Mouse (Mus musculus): ENCODE data around the gene Gm4491.

Gene Gm4491

DNA sequence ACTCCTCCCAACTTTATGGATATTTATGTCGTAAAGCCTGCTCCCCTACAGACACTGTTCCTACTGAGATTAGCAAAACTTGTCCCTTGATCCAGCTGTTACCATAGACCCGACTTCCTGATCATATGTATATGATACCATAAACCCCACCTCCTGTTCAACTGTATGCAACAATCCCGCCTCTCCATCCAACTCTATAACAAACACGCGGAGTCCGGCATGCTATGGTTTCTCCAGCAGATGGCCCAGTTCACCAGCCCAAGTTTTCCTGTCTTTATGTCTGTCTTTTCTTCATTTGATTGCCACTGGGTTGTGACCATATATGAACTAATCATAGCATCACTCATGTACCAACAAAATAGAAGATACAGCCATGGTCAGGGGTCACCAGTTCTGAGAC, 40.1 kb downstream of the Gm4491 start:
- DNase-seq: no peak

- peak; percentile 17 for DNase-seq
Observed at GRCm38 (mm10) chr14:57069906-57070305, 45.8 kb downstream of the Gm4491 start.

GRCm38 (mm10) chr14:57066053-57066452, 49.6 kb downstream of the Gm4491 start:
- no peak for DNase-seq

Measured in cerebellum, adult 8-10 months (tissue).